Mouse (Mus musculus) ovary, postnatal 36 days (tissue): Measurements from ENCODE around the gene Baiap2l1.

ENCODE experiments used
- DNase-seq: peaks from one replicate; pipeline ENCODE4 v3.0.0; 2022; ENCODE audit warnings: low spot score, mixed read lengths

Gene Baiap2l1

GRCm38 (mm10) chr5:144286591-144287266, 71.2 kb downstream of the Baiap2l1 start:
- no peak for DNase-seq

DNA sequence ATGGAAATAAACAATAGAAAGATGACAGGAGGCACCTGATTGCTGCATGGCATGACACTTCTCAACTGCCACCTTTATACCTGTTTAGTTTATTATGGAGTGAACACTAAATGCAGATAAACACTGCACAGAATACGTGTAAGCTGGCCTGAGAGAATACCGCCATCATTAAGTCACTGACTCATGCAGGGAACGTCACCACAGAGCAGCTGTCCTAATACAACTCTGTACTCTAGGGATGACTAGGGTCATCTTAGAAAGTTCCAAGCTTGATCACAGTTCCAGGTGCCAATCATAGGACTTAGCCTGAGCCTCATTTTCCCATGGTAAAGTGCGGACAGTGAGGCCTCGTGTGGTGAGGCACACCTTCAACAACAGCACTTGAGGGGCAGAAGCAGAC, 73.3 kb downstream of the Baiap2l1 start:
- no peak for DNase-seq

- DNase-seq, result no peak
Measured at GRCm38 (mm10) chr5:144283551-144284031, 74.3 kb downstream of the Baiap2l1 start.

GRCm38 (mm10) chr5:144282470-144283260, 75.2 kb downstream of the Baiap2l1 start:
- DNase-seq, result no peak

DNA sequence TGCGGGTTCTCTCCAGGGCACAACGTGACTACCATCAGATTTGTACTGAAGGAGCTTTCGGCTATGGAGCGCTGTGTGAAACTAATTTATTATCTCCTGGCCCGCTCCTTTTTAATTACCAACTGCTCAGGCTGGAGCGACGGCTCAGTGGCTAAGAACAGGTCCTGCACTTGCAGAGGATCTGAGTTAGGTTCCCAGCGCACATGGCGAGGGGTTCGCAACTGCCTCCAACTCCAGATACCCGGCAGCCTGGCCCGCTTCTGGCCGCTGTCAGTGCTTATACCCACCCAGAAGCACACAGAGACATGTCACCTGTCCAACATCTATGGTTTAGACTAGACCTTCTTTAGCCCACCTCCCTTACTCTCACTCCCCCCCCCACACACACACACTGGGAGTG, 78.0 kb downstream of the Baiap2l1 start:
- no peak for DNase-seq

DNA sequence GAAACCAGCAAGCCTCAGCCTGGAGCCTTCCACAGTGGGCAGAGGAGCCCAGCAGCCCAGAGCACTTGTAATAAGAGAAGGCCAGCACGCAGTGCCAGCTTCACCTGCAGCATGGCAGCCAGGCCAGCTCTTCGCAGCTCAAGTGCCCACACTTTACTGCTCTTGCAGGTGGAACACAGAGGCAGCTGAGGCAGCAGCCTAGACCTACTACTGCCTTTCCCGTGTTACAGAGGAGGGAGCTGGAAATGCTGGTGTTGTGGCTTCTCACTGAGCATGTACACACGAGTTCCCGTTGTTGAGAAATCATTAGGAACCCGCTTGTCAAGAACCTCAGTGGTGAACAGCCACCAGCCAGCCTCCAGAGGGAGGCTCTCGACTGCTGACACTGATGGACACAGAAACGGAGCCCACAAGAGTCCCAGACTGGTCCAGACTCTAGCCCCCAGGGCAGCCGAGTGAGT, 78.8 kb downstream of the Baiap2l1 start:
- no peak for DNase-seq

- no peak for DNase-seq
Measured at GRCm38 (mm10) chr5:144278374-144278960, 79.4 kb downstream of the Baiap2l1 start.

GRCm38 (mm10) chr5:144276898-144277630, 80.8 kb downstream of the Baiap2l1 start:
- DNase-seq, result no peak

DNA sequence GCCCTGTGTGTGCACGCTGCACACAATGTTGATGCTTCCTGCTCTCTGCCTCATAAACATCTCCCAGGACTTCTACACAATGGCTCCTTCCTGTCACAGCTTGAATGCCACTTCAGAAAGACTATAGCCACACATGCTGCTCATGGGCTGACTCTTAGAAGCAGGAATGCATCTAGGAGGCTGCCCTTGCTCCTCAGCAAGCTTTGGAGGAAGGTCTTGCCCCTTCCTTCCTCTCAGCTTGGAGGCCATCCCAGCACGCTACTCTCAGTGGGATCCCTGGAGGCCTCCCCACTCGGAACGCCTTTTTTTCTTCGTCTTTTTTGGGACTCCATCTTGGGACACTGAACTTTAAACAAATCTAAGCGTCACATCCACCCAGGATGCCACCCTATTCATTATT, 83.0 kb downstream of the Baiap2l1 start:
- no peak for DNase-seq

DNA sequence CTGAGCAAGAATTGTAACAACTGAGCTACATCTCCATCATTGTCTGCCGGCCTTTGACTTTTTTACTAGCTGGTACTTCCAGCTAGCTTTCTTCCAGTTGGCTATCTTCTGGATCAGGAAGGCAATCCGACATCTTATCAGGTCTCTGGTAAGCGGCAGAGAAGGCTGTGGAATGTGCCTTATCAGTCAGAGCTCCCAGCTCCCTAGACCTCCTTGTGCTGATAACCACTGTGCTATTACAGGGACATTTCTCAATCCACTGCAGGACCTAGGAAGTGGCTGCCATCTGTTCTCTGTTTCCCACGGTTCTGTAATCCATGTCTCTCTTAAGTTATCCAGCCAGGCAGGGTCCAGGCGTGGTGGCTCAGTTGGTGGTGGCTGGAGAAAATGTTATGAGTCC, 86.1 kb downstream of the Baiap2l1 start:
- no peak for DNase-seq

DNA sequence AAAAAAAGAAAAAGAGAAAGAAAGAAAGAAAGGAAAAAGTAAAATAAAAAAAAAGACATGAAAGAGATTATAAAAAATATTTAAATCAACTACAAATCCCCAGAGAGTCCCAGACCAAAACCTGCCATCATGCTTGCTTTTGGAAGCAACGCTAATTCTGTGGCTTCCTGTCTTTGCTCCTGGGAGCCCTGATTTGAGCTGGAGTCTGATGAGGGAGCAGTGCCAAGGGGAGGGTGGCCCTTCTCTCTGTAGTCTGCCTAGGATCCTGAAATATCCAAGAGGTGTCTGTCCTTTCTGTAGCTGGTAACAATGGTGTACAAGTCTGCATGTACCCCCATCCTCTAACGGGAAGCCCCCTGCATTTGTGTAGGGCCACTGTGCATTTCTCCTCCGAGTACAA, 86.8 kb downstream of the Baiap2l1 start:
- DNase-seq, result no peak

- no peak for DNase-seq
Measured at GRCm38 (mm10) chr5:144270420-144270819, 87.5 kb downstream of the Baiap2l1 start.

- DNase-seq, result no peak
Measured at GRCm38 (mm10) chr5:144269926-144270325, 88.0 kb downstream of the Baiap2l1 start.

GRCm38 (mm10) chr5:144267535-144268241, 90.2 kb downstream of the Baiap2l1 start:
- peak; percentile 42 for DNase-seq

DNA sequence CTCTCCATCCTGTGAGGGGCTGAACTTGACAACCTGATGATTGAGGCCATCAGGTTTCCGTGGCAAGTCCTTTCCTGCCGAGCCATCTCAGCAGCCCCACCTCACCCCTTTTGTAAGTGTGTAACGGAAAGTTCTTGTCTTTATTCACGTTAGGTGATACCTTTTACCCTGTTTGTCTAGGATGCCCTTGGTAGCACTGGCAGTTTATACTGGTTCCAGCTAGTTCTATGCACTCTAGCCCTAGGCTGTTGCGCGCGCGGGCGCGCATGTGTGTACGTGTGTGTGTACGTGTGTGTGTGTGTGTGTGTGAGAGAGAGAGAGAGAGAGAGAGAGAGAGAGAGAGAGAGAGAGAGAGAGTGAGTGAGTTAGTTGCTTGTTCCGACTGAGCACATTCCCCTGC, 94.4 kb downstream of the Baiap2l1 start:
- DNase-seq, result no peak

DNA sequence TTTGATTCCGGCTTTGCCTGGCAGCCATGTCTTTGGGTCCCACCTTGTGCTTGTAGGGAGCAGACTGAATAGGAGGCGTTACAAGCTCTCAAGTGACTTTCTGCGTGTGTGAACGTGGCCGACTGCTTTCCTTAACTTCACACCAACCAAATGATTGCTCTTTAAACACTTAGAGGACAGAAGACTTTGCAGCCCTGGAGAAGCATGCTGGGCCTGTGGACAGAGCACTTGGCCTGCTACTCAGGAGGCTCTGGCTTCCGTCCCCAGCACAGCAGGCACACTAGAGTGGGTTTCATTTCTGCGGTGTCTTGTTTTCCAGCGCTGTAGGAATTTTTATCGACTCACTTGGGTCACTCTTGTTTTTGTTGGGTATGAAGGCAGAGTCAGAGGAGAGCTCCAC, 94.8 kb downstream of the Baiap2l1 start:
- DNase-seq, result no peak

DNA sequence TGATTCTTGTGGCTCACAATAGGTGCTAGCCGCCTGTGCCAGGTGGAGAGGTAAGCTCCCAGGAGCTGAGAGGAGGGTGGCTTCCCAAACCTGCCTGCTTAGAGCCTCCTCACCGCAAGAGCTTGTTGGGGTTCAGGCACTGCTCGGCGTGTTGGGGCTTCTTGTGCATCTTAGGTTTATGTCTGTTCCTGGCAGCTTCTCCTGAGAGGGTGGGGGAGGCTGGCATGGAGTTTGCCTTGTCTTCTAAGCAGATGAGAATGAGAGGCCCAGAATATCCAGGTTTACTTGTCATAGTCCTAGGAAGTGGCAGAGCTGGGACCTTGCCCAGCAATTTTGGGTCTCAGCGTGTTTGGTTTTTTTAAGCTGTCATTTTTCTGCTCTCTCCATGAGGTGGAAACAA, 96.1 kb downstream of the Baiap2l1 start:
- DNase-seq, result no peak

- no peak for DNase-seq
Measured at GRCm38 (mm10) chr5:144261309-144261708, 96.6 kb downstream of the Baiap2l1 start.

DNA sequence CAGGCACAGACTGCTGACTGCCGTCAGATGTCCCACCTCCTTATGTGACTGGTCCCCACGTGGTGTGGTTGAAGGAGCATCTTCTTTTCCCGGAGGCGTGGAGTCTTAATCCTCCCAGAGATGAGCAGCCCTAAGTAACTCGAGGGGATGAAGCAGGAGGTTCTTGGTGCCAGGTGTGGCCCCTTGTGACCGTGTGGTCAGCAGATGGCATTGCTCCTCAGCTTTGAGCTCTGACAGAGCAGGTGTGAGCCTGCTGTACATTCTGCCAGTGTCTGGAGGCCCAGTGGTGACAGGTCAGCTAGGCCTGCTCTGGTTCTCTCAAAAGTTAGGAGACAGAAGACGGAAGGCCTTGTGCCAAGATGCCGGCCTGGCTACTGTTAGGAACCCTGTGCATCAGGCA, 97.4 kb downstream of the Baiap2l1 start:
- DNase-seq, result no peak

- no peak for DNase-seq
Measured at GRCm38 (mm10) chr5:144259228-144259627, 98.7 kb downstream of the Baiap2l1 start.

DNA sequence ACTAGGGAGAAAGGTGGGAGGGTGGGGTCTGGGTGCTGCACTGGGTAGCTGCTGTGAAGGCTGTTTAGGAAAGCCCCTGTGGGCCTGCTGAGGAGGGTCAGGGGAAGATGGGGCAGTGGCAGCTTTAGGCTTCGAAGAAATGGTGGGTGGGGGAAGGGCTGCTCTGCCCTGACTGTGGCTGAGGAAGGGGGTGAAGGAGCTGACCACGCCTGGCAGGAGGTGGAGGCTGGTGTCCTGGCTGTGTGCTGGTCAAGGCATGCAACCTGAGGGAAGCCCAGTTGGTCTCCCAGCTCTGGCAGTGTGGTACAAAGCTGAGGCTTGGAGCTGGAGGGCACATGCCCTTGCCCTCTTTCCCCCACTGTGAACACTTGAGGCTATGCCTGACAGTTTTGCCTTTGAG, 99.2 kb downstream of the Baiap2l1 start:
- no peak for DNase-seq
